Mouse (Mus musculus): ENCODE results near the gene Gm20431. TPM values are rescaled to one million over a fixed set of nuclear protein-coding genes. Genes with fewer than 3 reads are reported as not detected.

Gene Gm20431
- polyA plus RNA-seq, 1 experiment from 2014 or later, result 7.5 TPM

GRCm38 (mm10) chr2:167612122-167612521, 49.2 kb downstream of the Gm20431 start:
- H3K27ac ChIP-seq, result no peak overlapping the region
- no peak overlapping the region for H3K4me2 ChIP-seq
- no peak for ATAC-seq (ENCODE audit: insufficient number of reproducible peaks, insufficient read depth, low FRiP score, low TSS enrichment, low read depth)
- no peaks in the 10 kb centered on the region for H3K4me1 ChIP-seq (replicated peaks)
- H3K27me3 ChIP-seq, result no peaks in the 10 kb centered on the region
- H3K4me3 ChIP-seq (replicated peaks), result no peak overlapping the region
- peaks cover 85% of the 10 kb centered on the region for H3K36me3 ChIP-seq
- no peak overlapping the region for H3K9ac ChIP-seq (replicated peaks)
- WGBS, result 94% methylated on average over 14 of the region's 14 CpGs
- 0 out of 2 replicates have a peak, but pooled peaks cover 10% of the 10 kb centered on the region for H3K9me3 ChIP-seq

GRCm38 (mm10) chr2:167611287-167611686, 50.0 kb downstream of the Gm20431 start:
- Histone ChIP-seq H3K9me3 (0 out of 2 replicates have a peak, but pooled peaks cover 10% of the 10 kb centered on the region), H3K27me3 (no peaks in the 10 kb centered on the region)

GRCm38 (mm10) chr2:167606745-167607123, 54.6 kb downstream of the Gm20431 start:
- Histone ChIP-seq H3K4me1 (replicated peaks) (peaks cover 11% of the 10 kb centered on the region), H3K9me3 (no peaks in the 10 kb centered on the region), H3K9ac (replicated peaks) (no peak overlapping the region), H3K27ac (peak overlapping the region; percentile 23; the same call in 1 of the 2 replicates), H3K4me2 (no peak overlapping the region), H3K27me3 (no peaks in the 10 kb centered on the region), H3K36me3 (peaks cover 39% of the 10 kb centered on the region), H3K4me3 (replicated peaks) (no peak overlapping the region)
- ATAC-seq (ENCODE audit: insufficient number of reproducible peaks, insufficient read depth, low FRiP score, low TSS enrichment, low read depth), result no peak
- 87% methylated on average over 4 of the region's 4 CpGs for WGBS

More at GRCm38 (mm10) chr2:167611287-167611686, 50.0 kb downstream of the Gm20431 start:
- Histone ChIP-seq H3K4me2 (no peak overlapping the region), H3K36me3 (peaks cover 84% of the 10 kb centered on the region), H3K27ac (no peak overlapping the region), H3K4me3 (replicated peaks) (no peak overlapping the region), H3K4me1 (replicated peaks) (no peaks in the 10 kb centered on the region), H3K9ac (replicated peaks) (no peak overlapping the region)
- ATAC-seq (ENCODE audit: insufficient number of reproducible peaks, insufficient read depth, low FRiP score, low TSS enrichment, low read depth), result no peak
- WGBS, result 92% methylated on average over 10 of the region's 10 CpGs

GRCm38 (mm10) chr2:167605817-167606744, 55.2 kb downstream of the Gm20431 start:
- Histone ChIP-seq H3K4me1 (replicated peaks) (peaks cover 12% of the 10 kb centered on the region), H3K9me3 (no peaks in the 10 kb centered on the region), H3K27me3 (no peaks in the 10 kb centered on the region), H3K36me3 (peaks cover 33% of the 10 kb centered on the region), H3K9ac (replicated peaks) (no peak overlapping the region), H3K4me3 (replicated peaks) (no peak overlapping the region), H3K27ac (no peak overlapping the region), H3K4me2 (no peak overlapping the region)
- 75% methylated on average over 17 of the region's 17 CpGs for WGBS
- ATAC-seq (ENCODE audit: insufficient number of reproducible peaks, insufficient read depth, low FRiP score, low TSS enrichment, low read depth), result no peak

GRCm38 (mm10) chr2:167605178-167605794, 56.0 kb downstream of the Gm20431 start:
- peaks cover 26% of the 10 kb centered on the region for H3K36me3 ChIP-seq
- no peak overlapping the region for H3K4me3 ChIP-seq (replicated peaks)
- WGBS, result 31% methylated on average over 11 of the region's 11 CpGs
- ATAC-seq (ENCODE audit: insufficient number of reproducible peaks, insufficient read depth, low FRiP score, low TSS enrichment, low read depth), result peak; percentile 50; the same call in 1 of the 2 replicates
- no peaks in the 10 kb centered on the region for H3K9me3 ChIP-seq
- no peak overlapping the region for H3K4me2 ChIP-seq
- no peaks in the 10 kb centered on the region for H3K27me3 ChIP-seq
- peaks cover 20% of the 10 kb centered on the region for H3K4me1 ChIP-seq (replicated peaks)
- H3K9ac ChIP-seq (replicated peaks), result no peak overlapping the region
- H3K27ac ChIP-seq, result no peak overlapping the region

- no peaks in the 10 kb centered on the region for H3K9me3 ChIP-seq
- H3K4me1 ChIP-seq (replicated peaks), result peaks cover 42% of the 10 kb centered on the region
- peaks cover 14% of the 10 kb centered on the region for H3K36me3 ChIP-seq
- no peak for ATAC-seq (ENCODE audit: insufficient number of reproducible peaks, insufficient read depth, low FRiP score, low TSS enrichment, low read depth)
- H3K9ac ChIP-seq (replicated peaks), result no peak overlapping the region
- 20% methylated on average over 5 of the region's 5 CpGs for WGBS
- no peak overlapping the region for H3K27ac ChIP-seq
- H3K4me2 ChIP-seq, result no peak overlapping the region
- no peaks in the 10 kb centered on the region for H3K27me3 ChIP-seq
- H3K4me3 ChIP-seq (replicated peaks), result no peak overlapping the region
Observed at GRCm38 (mm10) chr2:167602978-167603377, 58.3 kb downstream of the Gm20431 start.

GRCm38 (mm10) chr2:167602364-167602763, 58.9 kb downstream of the Gm20431 start:
- Histone ChIP-seq H3K36me3 (peaks cover 10% of the 10 kb centered on the region), H3K27me3 (no peaks in the 10 kb centered on the region), H3K27ac (0 out of 2 replicates have a peak overlapping the region, but pooled peaks have one; percentile 5), H3K4me1 (replicated peaks) (peaks cover 48% of the 10 kb centered on the region), H3K9me3 (no peaks in the 10 kb centered on the region), H3K9ac (replicated peaks) (no peak overlapping the region), H3K4me2 (no peak overlapping the region), H3K4me3 (replicated peaks) (no peak overlapping the region)
- WGBS, result 73% methylated on average over 2 of the region's 2 CpGs
- no peak for ATAC-seq (ENCODE audit: insufficient number of reproducible peaks, insufficient read depth, low FRiP score, low TSS enrichment, low read depth)

GRCm38 (mm10) chr2:167600481-167600995, 60.8 kb downstream of the Gm20431 start:
- H3K4me2 ChIP-seq, result no peak overlapping the region
- no peaks in the 10 kb centered on the region for H3K27me3 ChIP-seq
- no peak overlapping the region for H3K9ac ChIP-seq (replicated peaks)
- H3K27ac ChIP-seq, result peak overlapping the region; percentile 12; the same call in 1 of the 2 replicates
- no peaks in the 10 kb centered on the region for H3K9me3 ChIP-seq
- 75% methylated on average over 8 of the region's 8 CpGs for WGBS
- H3K36me3 ChIP-seq, result no peaks in the 10 kb centered on the region
- peaks cover 66% of the 10 kb centered on the region for H3K4me1 ChIP-seq (replicated peaks)
- no peak for ATAC-seq (ENCODE audit: insufficient number of reproducible peaks, insufficient read depth, low FRiP score, low TSS enrichment, low read depth)
- no peak overlapping the region for H3K4me3 ChIP-seq (replicated peaks)

- Histone ChIP-seq H3K27me3 (no peaks in the 10 kb centered on the region), H3K27ac (peak overlapping the region; percentile 12; the same call in 1 of the 2 replicates), H3K4me2 (no peak overlapping the region), H3K9me3 (no peaks in the 10 kb centered on the region), H3K4me1 (replicated peaks) (peaks cover 70% of the 10 kb centered on the region), H3K36me3 (no peaks in the 10 kb centered on the region), H3K9ac (replicated peaks) (no peak overlapping the region), H3K4me3 (replicated peaks) (no peak overlapping the region)
- no peak for ATAC-seq (ENCODE audit: insufficient number of reproducible peaks, insufficient read depth, low FRiP score, low TSS enrichment, low read depth)
- 71% methylated on average over 6 of the region's 6 CpGs for WGBS
Observed at GRCm38 (mm10) chr2:167599917-167600316, 61.4 kb downstream of the Gm20431 start.

- no peaks in the 10 kb centered on the region for H3K27me3 ChIP-seq
- no peaks in the 10 kb centered on the region for H3K36me3 ChIP-seq
- no peaks in the 10 kb centered on the region for H3K9me3 ChIP-seq
- no peak overlapping the region for H3K9ac ChIP-seq (replicated peaks)
- peaks cover 73% of the 10 kb centered on the region for H3K4me1 ChIP-seq (replicated peaks)
- WGBS, result 37% methylated on average over 5 of the region's 5 CpGs
- no peak overlapping the region for H3K4me2 ChIP-seq
- peak overlapping the region; percentile 96; the same call in 1 of the 2 replicates for H3K27ac ChIP-seq
- no peak overlapping the region for H3K4me3 ChIP-seq (replicated peaks)
- ATAC-seq (ENCODE audit: insufficient number of reproducible peaks, insufficient read depth, low FRiP score, low TSS enrichment, low read depth), result no peak
Observed at GRCm38 (mm10) chr2:167599195-167599594, 62.1 kb downstream of the Gm20431 start.

All from limb, embryonic 12.5 days (tissue).